Mouse (Mus musculus): ENCODE data around the gene Cep104. TPM values are rescaled to one million over a fixed set of nuclear protein-coding genes. Genes with fewer than 3 reads are reported as not detected.

Gene Cep104
- polyA plus RNA-seq, 1 experiment from 2014 or later = 3.8 TPM

GRCm38 (mm10) chr4:153945741-153946140, 29.3 kb upstream of the Cep104 start:
- no peaks in the 10 kb centered on the region; the same call in 1 of the 2 replicates for H3K4me1 ChIP-seq (replicated peaks; ENCODE audit: control insufficient read depth, insufficient read depth, low read length)
- no peak overlapping the region for H3K9ac ChIP-seq (ENCODE audit: low read depth, low read length)
- H3K4me3 ChIP-seq (ENCODE audit: low read depth, low read length) = no peak overlapping the region
- no peaks in the 10 kb centered on the region for H3K36me3 ChIP-seq (ENCODE audit: control insufficient read depth, insufficient read depth)
- H3K27me3 ChIP-seq (replicated peaks; ENCODE audit: control insufficient read depth, insufficient read depth, low read length) = no peaks in the 10 kb centered on the region
- whole genome bisulfite sequencing = 85% methylated on average over 6 of the region's 6 CpGs
- no peak overlapping the region for H3K27ac ChIP-seq (ENCODE audit: low read depth, low read length)
- ATAC-seq = no peak
- no peaks in the 10 kb centered on the region for H3K9me3 ChIP-seq (ENCODE audit: control insufficient read depth)
- no peak for TF ChIP-seq CTCF (IDR thresholded peaks at IDR 0.05; ENCODE audit: low read depth)
- no peak overlapping the region for H3K4me2 ChIP-seq (replicated peaks; ENCODE audit: low read depth)

- Histone ChIP-seq H3K27me3 (replicated peaks; ENCODE audit: control insufficient read depth, insufficient read depth, low read length) (no peaks in the 10 kb centered on the region), H3K9ac (ENCODE audit: low read depth, low read length) (no peak overlapping the region), H3K27ac (ENCODE audit: low read depth, low read length) (no peak overlapping the region), H3K36me3 (ENCODE audit: control insufficient read depth, insufficient read depth) (no peaks in the 10 kb centered on the region), H3K4me1 (replicated peaks; ENCODE audit: control insufficient read depth, insufficient read depth, low read length) (no peaks in the 10 kb centered on the region), H3K9me3 (ENCODE audit: control insufficient read depth) (no peaks in the 10 kb centered on the region), H3K4me2 (replicated peaks; ENCODE audit: low read depth) (no peak overlapping the region), H3K4me3 (ENCODE audit: low read depth, low read length) (no peak overlapping the region)
- TF ChIP-seq CTCF (IDR thresholded peaks at IDR 0.05; ENCODE audit: low read depth) = no peak
- WGBS = 73% methylated on average over 2 of the region's 2 CpGs
- no peak for ATAC-seq
Observed at GRCm38 (mm10) chr4:153950372-153950771, 24.6 kb upstream of the Cep104 start.

GRCm38 (mm10) chr4:153951150-153951549, 23.8 kb upstream of the Cep104 start:
- WGBS = 72% methylated on average over 3 of the region's 3 CpGs
- ATAC-seq = no peak
- no peaks in the 10 kb centered on the region for H3K36me3 ChIP-seq (ENCODE audit: control insufficient read depth, insufficient read depth)
- no peak for TF ChIP-seq CTCF (IDR thresholded peaks at IDR 0.05; ENCODE audit: low read depth)
- no peak overlapping the region for H3K4me2 ChIP-seq (replicated peaks; ENCODE audit: low read depth)
- H3K9ac ChIP-seq (ENCODE audit: low read depth, low read length) = no peak overlapping the region
- no peaks in the 10 kb centered on the region for H3K9me3 ChIP-seq (ENCODE audit: control insufficient read depth)
- no peaks in the 10 kb centered on the region for H3K27me3 ChIP-seq (replicated peaks; ENCODE audit: control insufficient read depth, insufficient read depth, low read length)
- H3K4me3 ChIP-seq (ENCODE audit: low read depth, low read length) = no peak overlapping the region
- no peak overlapping the region for H3K27ac ChIP-seq (ENCODE audit: low read depth, low read length)
- H3K4me1 ChIP-seq (replicated peaks; ENCODE audit: control insufficient read depth, insufficient read depth, low read length) = no peaks in the 10 kb centered on the region

GRCm38 (mm10) chr4:153951692-153952091, 23.3 kb upstream of the Cep104 start:
- Histone ChIP-seq H3K36me3 (ENCODE audit: control insufficient read depth, insufficient read depth) (no peaks in the 10 kb centered on the region), H3K9ac (ENCODE audit: low read depth, low read length) (no peak overlapping the region), H3K4me2 (replicated peaks; ENCODE audit: low read depth) (no peak overlapping the region), H3K27me3 (replicated peaks; ENCODE audit: control insufficient read depth, insufficient read depth, low read length) (no peaks in the 10 kb centered on the region), H3K4me1 (replicated peaks; ENCODE audit: control insufficient read depth, insufficient read depth, low read length) (no peaks in the 10 kb centered on the region), H3K27ac (ENCODE audit: low read depth, low read length) (no peak overlapping the region), H3K9me3 (ENCODE audit: control insufficient read depth) (no peaks in the 10 kb centered on the region), H3K4me3 (ENCODE audit: low read depth, low read length) (no peak overlapping the region)
- 58% methylated on average over 5 of the region's 5 CpGs for WGBS
- no peak for TF ChIP-seq CTCF (IDR thresholded peaks at IDR 0.05; ENCODE audit: low read depth)
- no peak for ATAC-seq

- no peaks in the 10 kb centered on the region for H3K9me3 ChIP-seq (ENCODE audit: control insufficient read depth)
- H3K27me3 ChIP-seq (replicated peaks; ENCODE audit: control insufficient read depth, insufficient read depth, low read length) = no peaks in the 10 kb centered on the region
- H3K4me1 ChIP-seq (replicated peaks; ENCODE audit: control insufficient read depth, insufficient read depth, low read length) = no peaks in the 10 kb centered on the region
- TF ChIP-seq CTCF (IDR thresholded peaks at IDR 0.05; ENCODE audit: low read depth) = no peak
- no peak overlapping the region for H3K4me2 ChIP-seq (replicated peaks; ENCODE audit: low read depth)
- ATAC-seq = no peak
- peaks cover 12% of the 10 kb centered on the region; the same call in 1 of the 2 replicates for H3K36me3 ChIP-seq (ENCODE audit: control insufficient read depth, insufficient read depth)
- H3K4me3 ChIP-seq (ENCODE audit: low read depth, low read length) = no peak overlapping the region
- WGBS = 75% methylated on average over 8 of the region's 8 CpGs
- H3K9ac ChIP-seq (ENCODE audit: low read depth, low read length) = no peak overlapping the region
- no peak overlapping the region for H3K27ac ChIP-seq (ENCODE audit: low read depth, low read length)
Observed at GRCm38 (mm10) chr4:153955651-153956050, 19.3 kb upstream of the Cep104 start.

- ATAC-seq = peak; percentile 94
- Histone ChIP-seq H3K36me3 (ENCODE audit: control insufficient read depth, insufficient read depth) (peaks cover 23% of the 10 kb centered on the region), H3K4me2 (replicated peaks; ENCODE audit: low read depth) (peak within 1 kb of the TSS; percentile 70), H3K4me1 (replicated peaks; ENCODE audit: control insufficient read depth, insufficient read depth, low read length) (no peaks in the 10 kb centered on the region), H3K4me3 (ENCODE audit: low read depth, low read length) (peak within 1 kb of the TSS; percentile 65), H3K27me3 (replicated peaks; ENCODE audit: control insufficient read depth, insufficient read depth, low read length) (no peaks in the 10 kb centered on the region), H3K27ac (ENCODE audit: low read depth, low read length) (peak within 1 kb of the TSS; percentile 97), H3K9ac (ENCODE audit: low read depth, low read length) (peak within 1 kb of the TSS; percentile 87), H3K9me3 (ENCODE audit: control insufficient read depth) (no peaks in the 10 kb centered on the region)
- 1% methylated on average over 61 of the region's 67 CpGs for WGBS
- TF ChIP-seq CTCF (IDR thresholded peaks at IDR 0.05; ENCODE audit: low read depth) = peak; percentile 41
Observed at GRCm38 (mm10) chr4:153956569-153957405, 18.2 kb upstream of the Cep104 start, which contains the start of gene A430005L14Rik. Gene A430005L14Rik, plus strand, starts transcription at chr4:153957237.
